Mouse (Mus musculus): ENCODE measurements around the gene Il27ra. TPM values are rescaled to one million over a fixed set of nuclear protein-coding genes. Genes with fewer than 3 reads are reported as not detected.

The Il27ra gene
- total and polyA plus RNA-seq, 2 experiments from 2014 or later = 0.45 to 0.86 TPM

GRCm38 (mm10) chr8:84079206-84079605 lies 36.8 kb upstream of the Il27ra start:
- Histone ChIP-seq H3K36me3 (ENCODE audit: insufficient read depth) (peaks cover 65% of the 10 kb centered on the region), H3K4me3 (ENCODE audit: low read depth, low read length) (no peak overlapping the region), H3K9ac (no peak overlapping the region), H3K4me1 (ENCODE audit: insufficient read depth) (no peaks in the 10 kb centered on the region), H3K4me2 (ENCODE audit: low read depth) (no peak overlapping the region), H3K27me3 (ENCODE audit: insufficient read depth, low read length) (no peaks in the 10 kb centered on the region), H3K27ac (ENCODE audit: low read depth, low read length) (no peak overlapping the region), H3K9me3 (ENCODE audit: low read length) (no peaks in the 10 kb centered on the region)
- 83% methylated on average over 5 of the region's 5 CpGs for WGBS
- DNase-seq = no peak
- no peak for ATAC-seq
- TF ChIP-seq CTCF (IDR thresholded peaks at IDR 0.05; ENCODE audit: low read depth) = no peak

DNA sequence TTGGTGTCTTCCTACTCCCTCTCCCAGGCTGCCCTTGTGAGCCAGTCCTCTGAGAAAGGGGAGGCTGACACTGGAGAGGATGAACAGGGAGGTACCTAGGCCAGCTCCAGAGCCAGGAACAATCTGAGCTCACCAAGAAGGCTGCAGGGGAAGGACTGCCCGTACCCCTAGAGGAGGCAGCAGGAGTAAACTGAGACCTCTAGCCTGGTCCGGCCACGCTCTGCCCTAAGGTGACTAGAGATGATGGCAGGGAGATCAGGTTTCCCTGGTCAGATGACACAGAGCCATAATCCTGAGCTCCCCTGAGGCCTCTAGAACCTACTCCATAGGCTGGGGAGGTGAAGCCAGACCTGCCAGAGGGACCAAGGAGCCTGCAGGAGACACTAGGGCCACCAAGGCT lies 34.5 kb upstream of the Il27ra start:
- 84% methylated on average over 3 of the region's 3 CpGs for WGBS

GRCm38 (mm10) chr8:84076412-84076811 lies 34.0 kb upstream of the Il27ra start:
- 97% methylated on average over 1 of the region's 1 CpGs for WGBS
- H3K9ac ChIP-seq = no peak overlapping the region
- H3K36me3 ChIP-seq (ENCODE audit: insufficient read depth) = peaks cover 52% of the 10 kb centered on the region
- DNase-seq = no peak
- H3K4me2 ChIP-seq (ENCODE audit: low read depth) = no peak overlapping the region
- peaks cover 10% of the 10 kb centered on the region; the same call in 1 of the 2 replicates for H3K4me1 ChIP-seq (ENCODE audit: insufficient read depth)
- no peak overlapping the region for H3K27ac ChIP-seq (ENCODE audit: low read depth, low read length)
- ATAC-seq = no peak
- no peaks in the 10 kb centered on the region for H3K9me3 ChIP-seq (ENCODE audit: low read length)
- no peak overlapping the region for H3K4me3 ChIP-seq (ENCODE audit: low read depth, low read length)
- no peaks in the 10 kb centered on the region for H3K27me3 ChIP-seq (ENCODE audit: insufficient read depth, low read length)
- TF ChIP-seq CTCF (IDR thresholded peaks at IDR 0.05; ENCODE audit: low read depth) = no peak

More for the DNA sequence above, 34.5 kb upstream of the Il27ra start:
- Histone ChIP-seq H3K4me2 (ENCODE audit: low read depth) (no peak overlapping the region), H3K36me3 (ENCODE audit: insufficient read depth) (peaks cover 55% of the 10 kb centered on the region), H3K9ac (no peak overlapping the region), H3K27me3 (ENCODE audit: insufficient read depth, low read length) (no peaks in the 10 kb centered on the region), H3K4me3 (ENCODE audit: low read depth, low read length) (no peak overlapping the region), H3K27ac (ENCODE audit: low read depth, low read length) (no peak overlapping the region), H3K9me3 (ENCODE audit: low read length) (no peaks in the 10 kb centered on the region), H3K4me1 (ENCODE audit: insufficient read depth) (peaks cover 9% of the 10 kb centered on the region; the same call in 1 of the 2 replicates)
- TF ChIP-seq CTCF (IDR thresholded peaks at IDR 0.05; ENCODE audit: low read depth) = no peak
- no peak for ATAC-seq
- no peak for DNase-seq

GRCm38 (mm10) chr8:84073230-84073976 lies 31.0 kb upstream of the Il27ra start:
- Histone ChIP-seq H3K4me2 (ENCODE audit: low read depth) (peak overlapping the region; percentile 15; the same call in 1 of the 2 replicates), H3K36me3 (ENCODE audit: insufficient read depth) (peaks cover 27% of the 10 kb centered on the region), H3K27me3 (ENCODE audit: insufficient read depth, low read length) (no peaks in the 10 kb centered on the region), H3K4me3 (ENCODE audit: low read depth, low read length) (no peak overlapping the region), H3K4me1 (ENCODE audit: insufficient read depth) (peaks cover 21% of the 10 kb centered on the region; the same call in 1 of the 2 replicates), H3K27ac (ENCODE audit: low read depth, low read length) (peak overlapping the region; percentile 76), H3K9ac (0 out of 2 replicates have a peak overlapping the region, but pooled peaks have one; percentile 6), H3K9me3 (ENCODE audit: low read length) (no peaks in the 10 kb centered on the region)
- DNase-seq = peak; percentile 39
- peak; percentile 59 for ATAC-seq
- no peak for TF ChIP-seq CTCF (IDR thresholded peaks at IDR 0.05; ENCODE audit: low read depth)
- 31% methylated on average over 10 of the region's 10 CpGs for whole genome bisulfite sequencing

- no peaks in the 10 kb centered on the region for H3K27me3 ChIP-seq (ENCODE audit: insufficient read depth, low read length)
- H3K4me3 ChIP-seq (ENCODE audit: low read depth, low read length) = no peak overlapping the region
- peaks cover 27% of the 10 kb centered on the region for H3K36me3 ChIP-seq (ENCODE audit: insufficient read depth)
- no peak for DNase-seq
- H3K4me2 ChIP-seq (ENCODE audit: low read depth) = no peak overlapping the region
- peaks cover 24% of the 10 kb centered on the region; the same call in 1 of the 2 replicates for H3K4me1 ChIP-seq (ENCODE audit: insufficient read depth)
- peak overlapping the region; percentile 76; the same call in 1 of the 2 replicates for H3K27ac ChIP-seq (ENCODE audit: low read depth, low read length)
- no peak overlapping the region for H3K9ac ChIP-seq
- no peak for TF ChIP-seq CTCF (IDR thresholded peaks at IDR 0.05; ENCODE audit: low read depth)
- WGBS = 85% methylated on average over 10 of the region's 10 CpGs
- no peaks in the 10 kb centered on the region for H3K9me3 ChIP-seq (ENCODE audit: low read length)
- ATAC-seq = no peak
Observed at GRCm38 (mm10) chr8:84072321-84072720, 29.9 kb upstream of the Il27ra start.

GRCm38 (mm10) chr8:84071921-84072320 lies 29.5 kb upstream of the Il27ra start:
- Histone ChIP-seq H3K9me3 (ENCODE audit: low read length) (no peaks in the 10 kb centered on the region), H3K4me2 (ENCODE audit: low read depth) (no peak overlapping the region), H3K4me3 (ENCODE audit: low read depth, low read length) (no peak overlapping the region), H3K4me1 (ENCODE audit: insufficient read depth) (peaks cover 24% of the 10 kb centered on the region; the same call in 1 of the 2 replicates), H3K36me3 (ENCODE audit: insufficient read depth) (peaks cover 23% of the 10 kb centered on the region), H3K27ac (ENCODE audit: low read depth, low read length) (no peak overlapping the region), H3K27me3 (ENCODE audit: insufficient read depth, low read length) (no peaks in the 10 kb centered on the region), H3K9ac (no peak overlapping the region)
- TF ChIP-seq CTCF (IDR thresholded peaks at IDR 0.05; ENCODE audit: low read depth) = no peak
- no peak for ATAC-seq
- 65% methylated on average over 3 of the region's 3 CpGs for WGBS
- DNase-seq = no peak

DNA sequence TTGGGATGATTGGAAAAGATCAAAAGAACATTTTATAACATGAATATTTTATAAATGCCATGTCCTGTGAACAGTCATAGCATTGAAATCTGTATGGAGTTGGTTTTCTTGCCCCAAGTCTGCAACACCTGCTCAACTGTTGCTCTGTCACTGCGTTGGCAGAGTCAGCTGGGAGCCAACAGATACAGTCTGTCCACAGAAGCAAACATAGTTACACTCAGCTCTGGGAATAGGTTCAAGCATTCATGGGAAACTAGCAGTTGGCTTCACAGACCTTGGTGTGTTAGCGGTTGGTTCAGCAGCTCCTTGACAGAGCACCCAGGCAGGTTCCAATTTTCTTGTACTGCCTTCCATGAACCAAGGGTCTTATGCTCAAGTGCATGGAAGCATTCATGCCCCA lies 28.3 kb upstream of the Il27ra start:
- DNase-seq (peak; percentile 72), ATAC-seq (no peak)
- no peak overlapping the region for H3K9ac ChIP-seq
- H3K4me3 ChIP-seq (ENCODE audit: low read depth, low read length) = no peak overlapping the region
- H3K4me1 ChIP-seq (ENCODE audit: insufficient read depth) = peaks cover 24% of the 10 kb centered on the region; the same call in 1 of the 2 replicates
- no peaks in the 10 kb centered on the region for H3K9me3 ChIP-seq (ENCODE audit: low read length)
- no peak for TF ChIP-seq CTCF (IDR thresholded peaks at IDR 0.05; ENCODE audit: low read depth)
- H3K27ac ChIP-seq (ENCODE audit: low read depth, low read length) = peak overlapping the region; percentile 69
- no peak overlapping the region for H3K4me2 ChIP-seq (ENCODE audit: low read depth)
- peaks cover 13% of the 10 kb centered on the region for H3K36me3 ChIP-seq (ENCODE audit: insufficient read depth)
- H3K27me3 ChIP-seq (ENCODE audit: insufficient read depth, low read length) = no peaks in the 10 kb centered on the region
- WGBS = 38% methylated on average over 2 of the region's 2 CpGs

Measured in forebrain, postnatal 0 days (tissue).